8 mouse cellular contexts compared by ENCODE assay signal in the genomic region with DNA sequence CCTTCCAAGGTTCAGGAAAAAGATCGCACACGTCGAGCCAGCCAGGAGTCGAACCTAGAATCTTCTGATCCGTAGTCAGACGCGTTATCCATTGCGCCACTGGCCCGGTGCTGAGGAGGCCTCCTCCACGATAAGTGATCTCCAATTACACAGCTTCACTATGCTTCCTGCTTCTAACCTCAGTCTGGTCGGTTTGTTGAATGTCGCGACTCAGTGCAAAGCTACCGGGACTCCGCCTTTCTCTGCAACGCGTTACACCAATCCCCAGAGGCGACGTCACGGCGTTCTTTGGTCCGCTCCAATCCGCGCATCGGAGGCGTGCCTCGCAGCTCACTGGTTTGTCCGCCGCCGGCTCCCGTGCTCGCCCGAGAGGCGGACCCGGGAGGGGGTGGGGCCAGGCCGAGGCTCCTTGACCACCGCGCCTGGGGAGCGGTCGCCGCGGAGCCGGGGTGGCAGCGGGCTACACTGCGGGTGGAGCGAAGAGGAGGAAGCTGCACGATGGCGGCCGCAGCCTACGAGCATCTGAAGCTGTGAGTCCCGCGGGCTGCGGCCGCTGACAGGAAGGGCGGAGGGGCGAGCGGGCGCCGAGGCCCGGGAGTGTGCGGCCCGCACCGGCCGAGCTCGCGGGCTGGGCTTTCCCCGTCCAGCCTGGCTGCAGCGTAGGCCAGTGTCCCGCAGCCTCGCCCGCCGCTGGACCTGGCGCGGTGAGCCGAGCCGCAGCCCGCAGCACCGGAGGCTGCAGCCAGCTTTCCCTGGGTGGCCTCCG. TPM values are rescaled to one million over a fixed set of nuclear protein-coding genes. Genes with fewer than 3 reads are reported as not detected.
DNase-seq lines count a peak whose midpoint lies in the region; ATAC-seq and TF ChIP-seq lines count a peak whose summit lies in the region.

A gene (plus strand): TSS at position 368 of the 766 bp plus-strand sequence.

- TF ChIP-seq CTCF in lung, postnatal 0 days (IDR thresholded peaks at IDR 0.05), result no peak

- H3K4me3 ChIP-seq in hindbrain, embryonic 10.5 days, result peak within 1 kb of the TSS; percentile 89
- peak within 1 kb of the TSS; percentile 98 for H3K4me3 ChIP-seq in lung, postnatal 0 days (ENCODE audit: low read depth, low read length)

- H3K9me3 ChIP-seq in hindbrain, embryonic 10.5 days, result no peaks in the 10 kb centered on the region
- no peaks in the 10 kb centered on the region for H3K9me3 ChIP-seq in lung, postnatal 0 days (ENCODE audit: low read length)

- WGBS in hindbrain, embryonic 10.5 days, result under 1% methylated on average over 79 of the region's 79 CpGs
- 2% methylated on average over 60 of the region's 79 CpGs for WGBS in lung, postnatal 0 days

- peak within 1 kb of the TSS; percentile 56 for H3K4me2 ChIP-seq in lung, postnatal 0 days (replicated peaks; ENCODE audit: low read depth, low read length)

- TF ChIP-seq EP300 in lung, postnatal 0 days (IDR thresholded peaks at IDR 0.05), result no peak

- H3K4me1 ChIP-seq in hindbrain, embryonic 10.5 days (replicated peaks), result peaks cover 25% of the 10 kb centered on the region
- peaks cover 4% of the 10 kb centered on the region; the same call in 1 of the 2 replicates for H3K4me1 ChIP-seq in lung, postnatal 0 days (ENCODE audit: insufficient read depth, low read depth, low read length)

- H3K36me3 ChIP-seq in hindbrain, embryonic 10.5 days, result no peaks in the 10 kb centered on the region
- H3K36me3 ChIP-seq in lung, postnatal 0 days (ENCODE audit: insufficient read depth, low read length), result no peaks in the 10 kb centered on the region

- peak within 1 kb of the TSS; percentile 94 for H3K27ac ChIP-seq in hindbrain, embryonic 10.5 days
- peak within 1 kb of the TSS; percentile 94 for H3K27ac ChIP-seq in lung, postnatal 0 days (ENCODE audit: low read length)

- peak; percentile 95 for ATAC-seq in frontal cortex, adult (ENCODE audit: low TSS enrichment)
- peak; percentile 98 for ATAC-seq in lung, postnatal 0 days

- H3K9ac ChIP-seq in lung, postnatal 0 days (replicated peaks; ENCODE audit: low read depth), result peak within 1 kb of the TSS; percentile 90

- peak; percentile 99 for DNase-seq in MN1 (ENCODE audit: low spot score)
- peak; percentile 98 for DNase-seq in cerebellum, adult 9-10 months
- peak; percentile 99 for DNase-seq in hindbrain, embryonic 10.5 days (ENCODE audit: low spot score)
- peak; percentile 99 for DNase-seq in layer of hippocampus, adult 9-11 months
- DNase-seq in lung, postnatal 0 days (ENCODE audit: low spot score), result peak; percentile 100
- peak; percentile 94 for DNase-seq in ovary, postnatal 14 days (ENCODE audit: low spot score)
- peak; percentile 98 for DNase-seq in thymus, postnatal 14 days

- H3K27me3 ChIP-seq in hindbrain, embryonic 10.5 days (ENCODE audit: insufficient read depth, poor library complexity, severe bottlenecking), result no peaks in the 10 kb centered on the region
- no peaks in the 10 kb centered on the region for H3K27me3 ChIP-seq in lung, postnatal 0 days (replicated peaks; ENCODE audit: insufficient read depth, low read length)

RNA-seq across cellular contexts. Expression of the gene that starts here (rescaled TPM):
- 35.8 and 44.0 TPM in 2 replicates for polyA plus RNA-seq in hindbrain, embryonic 10.5 days (2016; fragmentation: Nextera tagmentation; extraction: Ambion mirVana)
- 38.6 and 41.2 TPM in 2 replicates for polyA plus RNA-seq in lung, postnatal 0 days (2015; fragmentation: Nextera tagmentation; extraction: Ambion mirVana)

Comparison
In these comparisons a context has a peak if more than half of its experiments do, and no peak if none do; other contexts are left out.
1. Peak in every context shown above with its lines: DNase-seq, ATAC-seq, H3K4me3 ChIP-seq and H3K27ac ChIP-seq.